Mouse (Mus musculus) midbrain, embryonic 13.5 days (tissue): ENCODE data around the gene Rassf2. TPM values are rescaled to one million over a fixed set of nuclear protein-coding genes. Genes with fewer than 3 reads are reported as not detected.

Experiments
- ATAC-seq: fragments of 200-750 bp; cut with Nextera tagmentation; 2 replicates; pipeline ENCODE4 v1.8.0; 2017; ENCODE audit warnings: mild to moderate bottlenecking, moderate TSS enrichment, moderate library complexity
- H3K27ac ChIP-seq: fragments of 300-500 bp; sonication (generic); 2 replicates; pipeline ENCODE4 v1.5.1; 2015; ENCODE audit warnings: inconsistent platforms, mild to moderate bottlenecking, moderate library complexity
- H3K27me3 ChIP-seq: fragments of 300-500 bp; sonication (generic); 2 replicates; pipeline ENCODE4 v1.6.1; 2015; ENCODE audit warnings: mild to moderate bottlenecking, inconsistent platforms
- H3K36me3 ChIP-seq: fragments of 300-500 bp; sonication (generic); 2 replicates; pipeline ENCODE4 v1.6.1; 2015; ENCODE audit warnings: mild to moderate bottlenecking, inconsistent platforms
- H3K4me1 ChIP-seq: fragments of 300-500 bp; sonication (generic); replicated peaks from 2 replicates; pipeline ENCODE4 v1.6.1; 2015; ENCODE audit warnings: inconsistent platforms
- H3K4me2 ChIP-seq: fragments of 300-500 bp; sonication (generic); replicated peaks from 2 replicates; pipeline ENCODE4 v1.6.1; 2015; ENCODE audit warnings: moderate library complexity, mild to moderate bottlenecking, inconsistent platforms
- H3K4me3 ChIP-seq: fragments of 300-500 bp; sonication (generic); replicated peaks from 2 replicates; pipeline ENCODE4 v1.5.1; 2015; ENCODE audit warnings: mild to moderate bottlenecking, inconsistent platforms
- H3K9ac ChIP-seq: fragments of 300-500 bp; sonication (generic); replicated peaks from 2 replicates; pipeline ENCODE4 v1.6.1; 2015; ENCODE audit warnings: mild to moderate bottlenecking, inconsistent platforms
- H3K9me3 ChIP-seq: fragments of 300-500 bp; sonication (generic); 2 replicates; pipeline ENCODE4 v1.6.1; 2016; ENCODE audit warnings: mild to moderate bottlenecking, inconsistent platforms
- WGBS: fragments of 180-500 bp; shearing (Covaris S2); methylation state at CpG from one replicate; pipeline ENCODE4 v1.1.7; 2015; 5-methylcytosine and 5-hydroxymethylcytosine counted together
- polyA plus RNA-seq: library from polyadenylated mRNA; unstranded; fragments of >200 nt; fragmentation: Nextera tagmentation; extraction: Ambion mirVana; gene quantifications from 2 replicates; pipeline ENCODE4 v1.2.1, GENCODE M21; 2015

Gene Rassf2
- 28.0 and 29.6 TPM in 2 replicates for polyA plus RNA-seq

DNA sequence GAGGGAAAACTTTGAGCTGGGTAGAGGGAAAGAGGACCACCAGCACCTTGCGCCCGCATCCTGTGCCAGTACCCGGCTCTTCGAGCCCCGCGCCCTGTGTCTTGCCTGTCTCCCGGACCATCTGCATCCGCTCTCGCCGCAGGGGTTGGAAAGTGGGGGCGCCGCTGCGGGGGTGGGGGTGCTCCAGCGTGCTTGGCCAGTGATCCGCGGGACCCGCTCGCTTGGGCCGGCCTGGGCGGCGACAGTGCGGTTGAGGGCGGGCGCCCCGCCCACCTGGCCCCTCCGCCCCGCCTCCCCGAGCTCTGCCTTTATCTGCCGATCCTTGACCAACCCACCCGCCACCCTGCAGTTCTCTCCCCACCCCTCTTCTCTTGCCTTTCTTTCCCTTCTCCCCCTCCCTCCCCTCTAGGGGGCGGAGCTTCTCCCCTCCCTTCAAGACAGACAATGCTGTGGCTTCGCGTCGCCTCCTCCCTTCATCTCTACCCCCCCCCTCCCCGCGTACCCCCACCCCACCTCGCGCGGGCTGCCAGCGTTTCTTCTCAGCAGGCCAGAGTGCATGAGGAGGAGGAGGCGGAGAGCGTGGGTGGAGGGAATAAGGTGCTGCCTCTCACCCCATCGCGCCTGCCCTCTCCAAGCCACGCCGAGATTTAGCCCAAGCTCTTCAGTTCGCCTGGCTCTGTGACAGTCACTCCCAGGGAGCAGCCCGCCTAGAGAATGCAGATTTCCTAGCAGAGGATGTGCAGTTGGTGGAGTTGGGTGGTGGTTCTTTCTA, at the start of gene Rassf2:
TSS of gene Rassf2 (minus strand) at position 613 of the 772 bp plus-strand sequence.
- Histone ChIP-seq H3K9ac (peak within 1 kb of the TSS; percentile 79), H3K4me2 (peak within 1 kb of the TSS; percentile 95), H3K4me1 (peaks cover 41% of the 10 kb centered on the region), H3K27me3 (no peaks in the 10 kb centered on the region), H3K4me3 (peak within 1 kb of the TSS; percentile 69), H3K27ac (peak within 1 kb of the TSS; percentile 93), H3K36me3 (no peaks in the 10 kb centered on the region), H3K9me3 (no peaks in the 10 kb centered on the region)
- WGBS: under 1% methylated on average over 43 of the region's 48 CpGs
- ATAC-seq: peak; percentile 93

DNA sequence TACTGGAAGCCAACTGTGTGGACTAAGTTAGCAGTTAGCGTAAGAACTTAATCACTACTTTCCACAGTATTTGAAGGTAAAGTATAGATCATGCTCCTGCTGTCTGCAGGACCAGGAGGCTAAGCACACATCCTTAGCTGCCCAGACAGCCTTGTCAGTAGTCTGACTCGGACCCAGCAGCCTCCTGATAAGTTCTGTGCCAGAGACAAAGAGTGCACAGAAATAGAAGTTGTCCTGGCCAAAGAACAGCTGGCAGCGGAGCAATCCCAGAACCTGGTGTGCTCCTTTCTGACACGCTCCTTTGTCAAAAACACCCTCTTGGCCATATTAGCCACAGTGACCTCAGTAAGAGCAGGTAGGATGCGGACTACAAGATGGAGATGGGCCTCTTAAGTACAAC, 49.1 kb upstream of the Rassf2 start:
- Histone ChIP-seq H3K27ac (no peak overlapping the region), H3K9me3 (no peaks in the 10 kb centered on the region), H3K4me1 (no peaks in the 10 kb centered on the region), H3K4me2 (no peak overlapping the region), H3K27me3 (no peaks in the 10 kb centered on the region), H3K4me3 (no peak overlapping the region), H3K9ac (no peak overlapping the region), H3K36me3 (peaks cover 41% of the 10 kb centered on the region)
- no peak for ATAC-seq
- WGBS: 86% methylated on average over 5 of the region's 5 CpGs

DNA sequence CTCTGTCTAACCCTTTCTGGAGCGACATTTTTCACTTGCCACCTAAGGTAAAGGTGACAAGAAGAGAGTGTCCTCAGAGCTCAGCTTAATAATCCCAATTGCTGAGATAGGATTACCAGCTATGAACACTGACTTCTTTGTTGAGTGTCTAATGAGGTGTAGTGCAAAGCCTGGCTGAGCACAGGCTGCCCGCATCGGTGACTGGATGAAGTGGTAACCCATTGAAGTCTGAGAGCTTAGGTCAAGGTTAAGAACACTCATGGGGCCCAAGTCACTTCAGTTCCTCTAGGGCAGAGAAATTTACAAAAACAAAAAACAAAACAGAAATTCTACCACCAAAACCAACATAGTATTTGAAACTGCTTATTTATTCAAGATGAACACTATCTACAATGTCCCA, 43.0 kb upstream of the Rassf2 start:
- WGBS: 68% methylated on average over 3 of the region's 3 CpGs
- peaks cover 60% of the 10 kb centered on the region for H3K36me3 ChIP-seq
- ATAC-seq: no peak
- no peak overlapping the region for H3K4me3 ChIP-seq
- H3K9me3 ChIP-seq: no peaks in the 10 kb centered on the region
- no peaks in the 10 kb centered on the region for H3K27me3 ChIP-seq
- no peak overlapping the region for H3K4me2 ChIP-seq
- H3K9ac ChIP-seq: no peak overlapping the region
- no peak overlapping the region for H3K27ac ChIP-seq
- no peaks in the 10 kb centered on the region for H3K4me1 ChIP-seq

DNA sequence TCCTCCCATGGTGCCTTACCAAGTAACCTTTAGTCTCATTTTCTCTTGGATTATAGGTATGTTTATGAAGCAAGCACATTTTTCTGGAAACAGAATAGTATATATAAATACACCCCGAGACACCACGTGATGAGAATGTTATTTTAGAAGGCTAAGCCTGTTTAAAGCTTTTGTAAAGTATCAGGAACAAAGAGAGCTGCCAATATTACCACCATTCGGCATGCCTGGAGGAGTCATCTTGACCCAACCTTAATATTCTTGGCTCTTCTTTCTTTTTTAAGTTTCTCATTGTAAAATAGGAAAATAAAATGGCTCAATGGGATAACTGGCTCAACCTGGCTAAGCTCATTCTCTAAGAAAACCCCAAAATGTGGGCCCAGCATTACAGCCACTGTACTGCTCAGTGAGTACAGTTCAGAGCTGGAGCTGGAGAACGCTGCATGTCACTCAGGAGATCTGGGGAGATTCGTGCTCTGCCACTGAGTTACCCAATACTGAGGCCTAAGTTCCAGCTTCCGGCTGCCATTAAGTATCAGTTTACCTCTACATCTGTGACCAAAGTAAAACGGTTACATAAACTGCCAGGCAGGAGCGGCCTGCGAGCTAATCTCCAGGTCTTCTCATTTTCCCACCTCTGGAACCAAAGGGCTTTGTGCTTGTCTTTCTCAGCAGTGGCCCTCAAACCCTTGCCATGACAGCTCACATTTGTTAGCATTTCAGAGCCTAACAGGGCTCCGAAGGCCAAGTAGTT, 40.1 kb upstream of the Rassf2 start:
- no peak overlapping the region for H3K27ac ChIP-seq
- H3K27me3 ChIP-seq: no peaks in the 10 kb centered on the region
- H3K36me3 ChIP-seq: peaks cover 60% of the 10 kb centered on the region
- no peak for ATAC-seq
- no peaks in the 10 kb centered on the region for H3K4me1 ChIP-seq
- H3K9ac ChIP-seq: no peak overlapping the region
- H3K4me3 ChIP-seq: no peak overlapping the region
- H3K9me3 ChIP-seq: no peaks in the 10 kb centered on the region
- no peak overlapping the region for H3K4me2 ChIP-seq
- 93% methylated on average over 10 of the region's 10 CpGs for WGBS

DNA sequence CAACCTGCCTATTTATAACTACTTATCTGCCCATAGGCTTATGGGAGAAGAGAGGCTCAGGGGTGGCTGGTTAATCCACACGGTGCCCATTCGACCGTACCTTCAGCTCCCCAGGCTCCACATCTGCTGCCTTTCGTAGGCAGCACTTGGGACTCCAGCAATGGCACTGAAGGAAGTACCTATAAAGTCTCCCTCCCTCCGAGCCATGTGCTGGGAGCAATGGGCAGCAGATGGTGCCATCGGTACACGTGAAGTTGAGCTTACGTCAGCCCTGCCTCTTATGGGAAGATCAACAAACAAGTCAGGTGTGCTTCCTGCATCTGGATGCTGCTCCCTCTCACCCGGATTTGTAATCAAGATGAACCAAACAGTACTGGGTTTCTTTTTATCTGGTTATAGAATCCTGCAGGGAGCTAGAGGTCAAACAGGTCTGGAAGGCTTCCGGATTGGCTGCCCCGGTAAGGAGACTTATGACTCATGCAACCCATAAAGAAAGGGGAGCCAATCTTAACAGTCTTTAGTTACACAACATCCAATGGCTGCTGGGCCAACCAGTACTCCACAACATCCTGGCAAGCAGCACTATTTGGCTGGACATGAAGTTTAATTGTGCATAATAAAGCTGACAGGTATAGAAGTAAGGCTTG, 34.2 kb upstream of the Rassf2 start:
- Histone ChIP-seq H3K9ac (no peak overlapping the region), H3K27me3 (no peaks in the 10 kb centered on the region), H3K4me3 (no peak overlapping the region), H3K36me3 (peaks cover 66% of the 10 kb centered on the region), H3K9me3 (no peaks in the 10 kb centered on the region), H3K4me2 (no peak overlapping the region), H3K4me1 (no peaks in the 10 kb centered on the region), H3K27ac (no peak overlapping the region)
- WGBS: 77% methylated on average over 11 of the region's 11 CpGs
- no peak for ATAC-seq

DNA sequence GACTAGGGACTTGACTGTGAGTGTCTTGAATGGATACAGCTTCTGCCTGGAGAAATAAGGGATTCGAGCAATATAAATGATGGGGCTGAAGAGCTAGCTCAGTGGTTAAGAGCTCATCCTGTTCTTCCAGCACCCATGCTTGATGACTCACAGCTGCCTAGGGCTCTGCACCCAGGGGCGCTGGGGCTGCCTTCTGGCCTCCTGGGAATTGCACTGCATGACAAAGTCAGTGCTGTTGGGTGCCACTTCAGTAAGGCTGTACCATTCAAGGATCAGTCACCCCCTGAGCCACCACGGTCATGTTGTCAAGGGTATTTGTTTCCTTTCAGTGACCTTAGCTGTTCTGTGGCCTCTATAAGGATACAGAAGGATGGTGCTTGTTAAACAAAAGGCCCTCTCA, 33.7 kb upstream of the Rassf2 start:
- no peak for ATAC-seq
- Histone ChIP-seq H3K27ac (no peak overlapping the region), H3K9me3 (no peaks in the 10 kb centered on the region), H3K27me3 (no peaks in the 10 kb centered on the region), H3K4me2 (no peak overlapping the region), H3K9ac (no peak overlapping the region), H3K4me1 (no peaks in the 10 kb centered on the region), H3K36me3 (peaks cover 62% of the 10 kb centered on the region), H3K4me3 (no peak overlapping the region)
- WGBS: 83% methylated on average over 3 of the region's 3 CpGs

DNA sequence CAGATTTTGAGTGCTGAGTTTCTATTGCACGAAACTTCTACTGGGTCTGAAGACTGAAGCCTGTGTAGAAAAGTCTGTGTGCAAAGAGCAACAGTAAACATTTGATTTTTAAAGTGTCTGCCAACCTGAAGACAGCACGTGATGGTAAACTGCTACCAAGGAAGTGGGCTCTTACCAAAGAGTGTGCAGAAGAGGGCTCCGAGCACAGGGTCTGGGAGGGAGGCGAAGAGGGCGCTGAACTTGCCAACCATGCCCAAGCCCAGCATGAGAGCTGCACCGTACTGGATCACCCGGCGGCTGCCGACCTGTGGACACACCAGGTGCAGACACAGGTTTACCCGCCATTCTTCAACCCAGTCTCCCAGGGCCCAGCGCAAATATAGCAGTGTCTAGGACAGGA, 31.8 kb upstream of the Rassf2 start:
- Histone ChIP-seq H3K9me3 (no peaks in the 10 kb centered on the region), H3K36me3 (peaks cover 76% of the 10 kb centered on the region)

DNA sequence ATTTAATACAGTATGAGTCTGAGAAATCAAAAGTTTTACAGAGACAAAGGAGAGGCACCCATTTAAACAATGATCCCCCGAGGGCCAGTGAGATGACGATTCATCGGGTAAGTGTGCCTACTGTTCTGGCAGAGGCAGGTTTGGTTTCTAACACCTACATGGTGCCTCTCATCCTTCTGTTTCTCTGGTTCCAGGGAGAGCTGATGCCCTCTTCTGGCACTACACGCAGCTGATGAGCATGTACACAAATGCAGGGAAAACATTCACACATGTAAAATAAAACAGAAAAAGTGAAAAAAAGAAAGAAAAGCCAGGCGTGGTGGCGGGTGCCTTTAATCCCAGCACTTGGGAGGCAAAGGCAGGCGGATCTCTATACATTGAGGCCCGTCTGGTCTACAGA, 29.9 kb upstream of the Rassf2 start:
- no peaks in the 10 kb centered on the region for H3K9me3 ChIP-seq
- 87% methylated on average over 8 of the region's 8 CpGs for WGBS
- H3K36me3 ChIP-seq: peaks cover 78% of the 10 kb centered on the region
- no peak overlapping the region for H3K27ac ChIP-seq
- H3K9ac ChIP-seq: no peak overlapping the region
- no peak overlapping the region for H3K4me3 ChIP-seq
- no peaks in the 10 kb centered on the region for H3K27me3 ChIP-seq
- no peak for ATAC-seq
- no peaks in the 10 kb centered on the region for H3K4me1 ChIP-seq
- no peak overlapping the region for H3K4me2 ChIP-seq

More for the DNA sequence above, 31.8 kb upstream of the Rassf2 start:
- 95% methylated on average over 11 of the region's 11 CpGs for WGBS
- no peak for ATAC-seq
- Histone ChIP-seq H3K9ac (no peak overlapping the region), H3K4me3 (no peak overlapping the region), H3K4me1 (no peaks in the 10 kb centered on the region), H3K27me3 (no peaks in the 10 kb centered on the region), H3K4me2 (no peak overlapping the region), H3K27ac (no peak overlapping the region)

DNA sequence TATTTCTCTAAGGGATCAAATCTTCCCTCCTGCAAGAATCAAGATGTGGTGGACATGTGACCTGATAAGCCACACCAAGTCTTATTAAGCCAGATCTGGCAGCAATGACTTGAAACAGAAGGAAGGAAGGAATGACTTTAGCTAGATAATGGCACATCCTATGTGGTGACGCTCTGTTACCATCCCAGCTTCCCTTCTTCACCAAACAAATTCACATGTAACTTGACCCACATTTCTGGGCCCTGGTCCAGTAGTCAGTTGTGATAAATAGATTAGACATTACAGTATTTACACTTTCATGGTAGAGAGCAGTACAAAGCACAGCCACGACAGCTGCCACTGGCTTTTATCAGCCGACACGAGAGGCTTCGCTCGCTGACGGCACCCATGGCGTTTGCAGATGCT, 25.3 kb upstream of the Rassf2 start:
- no peak overlapping the region for H3K4me2 ChIP-seq
- H3K27ac ChIP-seq: no peak overlapping the region
- H3K4me3 ChIP-seq: no peak overlapping the region
- no peak for ATAC-seq
- no peaks in the 10 kb centered on the region for H3K27me3 ChIP-seq
- H3K36me3 ChIP-seq: peaks cover 56% of the 10 kb centered on the region
- H3K9me3 ChIP-seq: no peaks in the 10 kb centered on the region
- H3K4me1 ChIP-seq: no peaks in the 10 kb centered on the region
- H3K9ac ChIP-seq: no peak overlapping the region
- 95% methylated on average over 8 of the region's 8 CpGs for WGBS

DNA sequence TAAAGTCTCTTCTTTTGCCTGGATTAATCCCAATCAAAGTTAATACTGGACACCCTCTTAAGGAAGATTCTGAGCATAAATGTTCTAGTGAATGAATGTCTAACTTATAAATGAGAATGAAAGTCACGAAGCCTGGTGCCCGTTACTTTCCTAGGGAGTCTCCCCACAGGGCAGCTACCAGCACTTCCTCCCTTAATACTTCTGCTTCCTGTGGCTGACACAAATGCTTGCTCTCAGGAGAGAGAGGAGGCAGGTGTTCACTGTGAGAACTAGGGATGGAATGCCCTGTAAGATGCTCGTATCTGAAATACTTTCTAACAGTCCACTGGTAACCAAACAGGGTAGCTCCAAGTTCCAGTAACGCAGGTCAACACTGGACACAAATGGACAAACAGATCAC, 23.8 kb upstream of the Rassf2 start:
- 89% methylated on average over 4 of the region's 4 CpGs for whole genome bisulfite sequencing
- Histone ChIP-seq H3K4me3 (no peak overlapping the region), H3K27me3 (no peaks in the 10 kb centered on the region), H3K4me1 (no peaks in the 10 kb centered on the region), H3K27ac (no peak overlapping the region), H3K4me2 (no peak overlapping the region), H3K36me3 (peaks cover 51% of the 10 kb centered on the region), H3K9me3 (no peaks in the 10 kb centered on the region), H3K9ac (no peak overlapping the region)
- ATAC-seq: no peak

DNA sequence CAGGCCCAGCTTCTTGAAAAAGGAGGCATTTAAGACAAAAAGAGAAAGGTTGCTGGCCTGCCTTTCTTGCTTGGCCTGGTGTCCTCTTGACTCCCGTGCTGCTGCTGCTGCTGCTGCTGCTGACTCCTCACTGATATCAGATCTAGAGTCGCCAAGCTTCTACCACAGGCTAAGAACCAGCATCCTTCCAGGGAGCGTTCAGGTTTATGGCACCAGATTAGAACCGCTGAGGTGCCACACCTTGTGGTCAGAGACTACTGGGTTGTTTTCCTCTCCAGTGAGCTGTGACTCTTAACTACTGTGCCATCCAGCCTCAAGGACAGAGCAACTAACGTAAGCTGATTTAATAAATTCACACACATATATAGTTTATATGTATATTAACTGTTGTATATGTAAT, 21.7 kb upstream of the Rassf2 start:
- Histone ChIP-seq H3K9me3 (no peaks in the 10 kb centered on the region), H3K4me3 (no peak overlapping the region), H3K9ac (no peak overlapping the region), H3K36me3 (peaks cover 33% of the 10 kb centered on the region), H3K27me3 (no peaks in the 10 kb centered on the region), H3K4me2 (no peak overlapping the region), H3K4me1 (no peaks in the 10 kb centered on the region), H3K27ac (no peak overlapping the region)
- ATAC-seq: no peak
- WGBS: 85% methylated on average over 5 of the region's 5 CpGs

DNA sequence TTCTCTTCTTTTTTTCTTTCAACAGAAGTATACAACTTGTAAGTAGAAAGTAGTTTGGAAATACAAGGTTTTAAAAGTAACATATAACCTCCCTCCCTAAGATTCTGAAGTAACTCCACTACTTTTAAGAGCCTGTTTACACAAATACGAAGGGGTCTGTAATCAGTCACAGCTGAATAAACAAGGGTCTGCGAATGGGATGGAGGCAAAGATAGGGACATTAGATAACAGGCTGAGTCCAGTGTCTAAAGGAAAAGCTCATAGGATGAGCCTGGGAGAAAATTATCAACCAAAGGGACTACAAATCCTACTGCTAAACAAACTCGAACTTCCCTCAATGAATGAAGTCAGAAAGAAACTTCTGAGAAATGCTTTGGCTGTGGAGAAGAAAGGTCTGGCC, 19.9 kb upstream of the Rassf2 start:
- Histone ChIP-seq H3K4me3 (no peak overlapping the region), H3K9ac (no peak overlapping the region), H3K9me3 (no peaks in the 10 kb centered on the region), H3K36me3 (peaks cover 15% of the 10 kb centered on the region), H3K27ac (no peak overlapping the region), H3K4me1 (no peaks in the 10 kb centered on the region; the same call in 1 of the 2 replicates), H3K4me2 (no peak overlapping the region), H3K27me3 (no peaks in the 10 kb centered on the region)
- ATAC-seq: no peak
- 55% methylated on average over 3 of the region's 3 CpGs for WGBS
